In the genomic region with DNA sequence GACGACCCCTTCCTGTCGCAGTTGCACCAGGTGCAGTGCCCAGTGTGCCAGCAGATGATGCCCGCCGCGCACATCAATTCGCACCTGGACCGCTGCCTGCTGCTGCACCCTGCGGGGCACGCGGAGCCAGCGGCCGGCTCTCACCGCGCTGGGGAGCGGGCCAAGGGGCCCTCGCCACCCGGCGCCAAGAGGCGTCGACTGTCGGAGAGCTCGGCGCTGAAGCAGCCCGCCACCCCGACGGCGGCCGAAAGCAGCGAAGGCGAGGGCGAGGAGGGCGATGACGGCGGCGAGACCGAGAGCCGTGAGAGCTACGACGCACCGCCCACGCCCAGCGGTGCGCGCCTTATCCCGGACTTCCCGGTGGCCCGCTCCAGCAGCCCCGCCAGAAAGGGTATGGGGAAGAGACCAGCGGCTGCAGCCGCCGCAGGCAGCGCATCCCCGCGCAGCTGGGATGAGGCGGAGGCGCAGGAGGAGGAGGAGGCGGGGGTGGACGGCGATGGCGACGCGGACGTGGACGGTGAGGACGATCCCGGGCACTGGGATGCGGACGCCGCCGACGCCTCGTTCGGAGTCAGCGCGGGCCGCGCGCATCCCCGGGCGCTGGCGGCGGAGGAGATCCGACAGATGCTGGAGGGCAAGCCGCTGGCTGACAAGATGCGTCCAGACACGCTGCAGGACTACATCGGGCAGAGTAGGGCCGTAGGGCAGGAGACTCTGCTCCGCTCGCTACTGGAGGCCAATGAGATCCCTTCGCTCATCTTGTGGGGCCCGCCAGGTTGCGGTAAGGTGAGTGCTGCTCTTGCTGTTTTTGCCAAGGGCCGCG, we compare ENCODE assay signal across 7 mouse cellular contexts. TPM values are rescaled to one million over a fixed set of nuclear protein-coding genes. Genes with fewer than 3 reads are reported as not detected.
DNase-seq lines count a peak whose midpoint lies in the region; ATAC-seq lines count a peak whose summit lies in the region.

A gene (minus strand): TSS at position 591 of the 823 bp plus-strand sequence.

- peak; percentile 61 for DNase-seq in R1 (ENCODE audit: low read depth, low spot score)
- peak; percentile 59 for DNase-seq in cerebellum, adult 11-12 months
- peak; percentile 33 to 47 for DNase-seq in left cerebral cortex, adult 9 months (ENCODE audit: low spot score in 2 of 2)
- DNase-seq in right cerebral cortex, postnatal 14 days: peak; percentile 64

- H3K36me3 ChIP-seq in forebrain, embryonic 15.5 days: peaks cover 13% of the 10 kb centered on the region
- H3K36me3 ChIP-seq in hindbrain, embryonic 15.5 days: peaks cover 12% of the 10 kb centered on the region

- peak within 1 kb of the TSS; percentile 74 for H3K9ac ChIP-seq in forebrain, embryonic 15.5 days (replicated peaks)
- peak within 1 kb of the TSS; percentile 82 for H3K9ac ChIP-seq in hindbrain, embryonic 15.5 days

- peak; percentile 7 for ATAC-seq in forebrain, embryonic 15.5 days (replicated peaks)
- peak; percentile 42 for ATAC-seq in hindbrain, embryonic 15.5 days (ENCODE audit: low FRiP score, low read depth)
- peak; percentile 23 for ATAC-seq in megakaryocyte, adult 5-6 weeks (ENCODE audit: poor library complexity, severe bottlenecking)

- peak within 1 kb of the TSS; percentile 64 for H3K4me3 ChIP-seq in forebrain, embryonic 15.5 days
- peak within 1 kb of the TSS; percentile 78 for H3K4me3 ChIP-seq in hindbrain, embryonic 15.5 days

- WGBS in forebrain, embryonic 15.5 days: under 1% methylated on average over 95 of the region's 95 CpGs
- WGBS in hindbrain, embryonic 15.5 days: 0% methylated on average over 81 of the region's 95 CpGs

- H3K4me2 ChIP-seq in forebrain, embryonic 15.5 days (replicated peaks): peak within 1 kb of the TSS; percentile 73
- H3K4me2 ChIP-seq in hindbrain, embryonic 15.5 days: peak within 1 kb of the TSS; percentile 60

- no peaks in the 10 kb centered on the region for H3K9me3 ChIP-seq in forebrain, embryonic 15.5 days
- no peaks in the 10 kb centered on the region for H3K9me3 ChIP-seq in hindbrain, embryonic 15.5 days

- peaks cover 32% of the 10 kb centered on the region for H3K4me1 ChIP-seq in forebrain, embryonic 15.5 days
- H3K4me1 ChIP-seq in hindbrain, embryonic 15.5 days (replicated peaks): peaks cover 30% of the 10 kb centered on the region

- H3K27me3 ChIP-seq in forebrain, embryonic 15.5 days: no peaks in the 10 kb centered on the region
- no peaks in the 10 kb centered on the region for H3K27me3 ChIP-seq in hindbrain, embryonic 15.5 days

- H3K27ac ChIP-seq in forebrain, embryonic 15.5 days (replicated peaks): peak within 1 kb of the TSS; percentile 81
- H3K27ac ChIP-seq in hindbrain, embryonic 15.5 days (replicated peaks): peak within 1 kb of the TSS; percentile 88

RNA-seq across cellular contexts. Expression of the gene that starts here (rescaled TPM):
- polyA plus RNA-seq in forebrain, embryonic 15.5 days (2015; fragmentation: Nextera tagmentation; extraction: Ambion mirVana): not detected in 2 replicates
- not detected in 2 replicates for polyA plus RNA-seq in hindbrain, embryonic 15.5 days (2015; fragmentation: Nextera tagmentation; extraction: Ambion mirVana)
- not detected in 2 replicates for total RNA-seq in megakaryocyte, adult 5-6 weeks (2015)
- not detected in 2 replicates for total RNA-seq in megakaryocyte, adult 5-6 weeks (2017)

Comparison
In these comparisons a context has a peak if more than half of its experiments do, and no peak if none do; other contexts are left out.
1. Peak in every context shown above with its lines: DNase-seq, ATAC-seq, H3K4me3 ChIP-seq and H3K27ac ChIP-seq.
2. Peak in ATAC-seq, H3K4me3 ChIP-seq, H3K27ac ChIP-seq, H3K9ac ChIP-seq and H3K4me2 ChIP-seq in forebrain, embryonic 15.5 days; RNA of the gene not detected or under 1 TPM.
3. Peak in ATAC-seq, H3K4me3 ChIP-seq, H3K27ac ChIP-seq, H3K9ac ChIP-seq and H3K4me2 ChIP-seq in hindbrain, embryonic 15.5 days; RNA of the gene not detected or under 1 TPM.
4. Peak in ATAC-seq in megakaryocyte, adult 5-6 weeks; RNA of the gene not detected or under 1 TPM.